Mouse (Mus musculus) gastrocnemius, adult 8-10 months (tissue): ENCODE measurements at regions not wholly inside any gene's neighbourhood (a gene's known extent, or its start where the extent isn't known, plus 50 kb on each side); places are given as distances from the start of the nearest gene placed in this dataset.

Experiments
- DNase-seq, 2 experiments: peaks; one replicate each; pipeline ENCODE4 v3.0.0; 2022; ENCODE audit warnings: low spot score in 2 of 2

DNA sequence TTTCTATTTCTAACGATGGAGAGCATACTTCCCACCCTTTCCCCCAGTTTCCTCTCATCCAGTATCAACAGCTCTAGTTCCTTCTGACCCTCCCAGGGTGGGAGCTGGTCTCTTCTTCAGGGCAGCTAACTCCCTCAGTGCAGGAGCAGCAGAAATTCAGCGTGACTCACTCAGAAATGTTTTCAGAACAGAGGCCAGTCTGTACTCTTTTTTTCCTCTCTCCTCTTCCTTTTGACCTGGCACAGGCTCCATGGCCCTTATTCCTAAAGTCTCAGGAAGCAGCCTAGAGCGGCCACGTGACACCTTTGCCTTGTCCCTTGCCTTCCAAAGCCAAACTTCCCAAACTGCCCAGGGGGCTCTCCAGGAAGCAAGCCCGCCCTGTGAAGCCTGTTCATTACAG, 55.4 kb downstream of the Pja1 start:
- DNase-seq = no peak

DNA sequence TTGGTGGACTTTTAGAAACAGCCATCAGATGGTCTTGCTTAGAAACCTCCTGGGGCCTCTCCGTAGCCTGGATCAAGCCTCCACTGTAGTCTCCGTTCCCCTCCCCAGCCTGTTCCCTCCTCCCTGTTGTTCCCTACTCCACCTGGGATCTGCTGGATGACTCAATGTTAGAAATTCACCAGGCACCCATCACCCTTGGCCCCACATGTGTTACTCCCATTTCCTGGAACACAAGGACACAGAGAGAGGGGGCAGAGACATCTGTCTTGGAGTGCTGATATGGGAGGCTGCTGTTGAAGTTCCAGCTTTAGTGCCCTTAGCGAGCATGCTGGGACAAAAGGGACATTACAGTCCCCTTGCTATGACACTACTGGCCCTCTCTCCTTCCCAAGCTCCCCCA, 60.1 kb downstream of the Pja1 start:
- DNase-seq = no peak

DNA sequence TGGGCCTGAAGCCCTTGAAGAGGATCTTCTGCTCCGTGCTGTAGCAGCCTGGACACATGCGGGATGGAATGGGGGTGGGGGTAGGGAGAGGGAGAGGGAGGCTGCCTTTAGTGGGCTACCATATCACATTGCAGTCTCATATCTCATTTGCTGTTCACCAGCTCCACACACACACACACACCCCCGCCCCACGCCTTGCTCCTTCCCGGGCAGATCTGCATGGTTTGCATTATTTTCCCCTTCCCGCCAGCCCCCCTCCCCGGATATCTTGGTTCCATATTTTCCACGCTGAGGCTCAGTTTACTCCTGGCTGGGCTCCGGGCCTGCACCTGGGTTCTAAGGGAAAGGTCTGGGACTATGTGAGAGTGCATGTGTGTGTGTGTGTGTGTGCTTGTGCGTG, 61.2 kb downstream of the Pja1 start:
- no peak for DNase-seq

DNA sequence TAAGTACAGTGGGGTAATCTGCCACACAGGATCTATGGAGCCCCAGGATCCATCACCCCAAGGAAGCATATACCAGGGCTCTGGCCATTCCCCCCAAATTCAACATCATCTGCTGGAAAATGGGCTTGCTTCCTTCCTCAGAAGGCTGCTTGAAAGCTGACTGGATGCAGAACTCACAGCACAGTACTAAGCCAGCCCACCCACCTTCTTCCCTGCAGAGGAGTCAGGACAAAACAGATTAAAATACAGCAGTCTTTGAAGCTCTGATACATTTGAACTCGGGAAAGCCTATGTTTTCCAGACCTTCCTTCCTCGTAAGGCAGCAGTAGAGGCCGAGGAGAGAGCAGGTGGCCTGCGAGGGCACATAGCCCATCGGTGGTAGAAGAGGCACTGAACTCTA, 61.7 kb downstream of the Pja1 start:
- DNase-seq = no peak

DNA sequence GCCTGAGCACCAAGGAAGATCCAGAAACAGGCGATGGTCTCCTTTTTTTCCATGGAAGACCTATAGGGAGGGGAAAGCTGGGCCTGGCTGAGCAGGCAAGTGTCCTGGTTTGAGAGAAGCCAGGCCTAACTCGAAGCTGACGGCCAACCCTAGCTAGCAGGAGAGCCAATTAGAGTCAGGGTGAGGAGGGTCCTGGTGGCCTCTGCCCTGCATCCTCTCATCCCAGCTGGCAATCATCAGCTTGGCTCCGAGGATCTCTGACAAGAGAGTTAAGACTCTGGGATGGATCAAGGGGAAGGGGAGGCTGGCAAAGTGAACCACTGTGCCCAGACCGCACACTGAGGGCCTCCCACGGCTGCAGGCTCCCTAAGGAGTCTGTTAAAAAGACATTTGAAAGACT, 62.3 kb downstream of the Pja1 start:
- DNase-seq = no peak

DNA sequence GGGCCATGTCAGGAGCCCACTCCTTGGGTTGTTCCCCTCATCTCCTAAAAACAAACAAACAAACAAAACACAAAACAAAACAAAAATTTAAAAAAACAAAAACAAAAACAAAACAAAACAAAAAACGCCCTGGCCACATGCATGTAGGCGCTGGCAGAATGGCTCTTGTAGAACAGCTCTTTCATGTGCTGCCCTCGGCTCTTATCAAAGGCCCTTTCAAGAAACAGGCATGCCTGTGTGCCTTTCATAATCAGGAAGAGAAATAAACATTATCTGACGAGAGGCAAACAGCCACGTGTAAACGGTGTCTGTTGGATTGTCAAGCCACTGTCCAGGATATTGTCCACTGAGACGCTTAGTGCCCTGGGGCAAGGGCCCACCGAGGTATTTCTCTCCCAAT, 65.2 kb downstream of the Pja1 start:
- DNase-seq = no peak

DNA sequence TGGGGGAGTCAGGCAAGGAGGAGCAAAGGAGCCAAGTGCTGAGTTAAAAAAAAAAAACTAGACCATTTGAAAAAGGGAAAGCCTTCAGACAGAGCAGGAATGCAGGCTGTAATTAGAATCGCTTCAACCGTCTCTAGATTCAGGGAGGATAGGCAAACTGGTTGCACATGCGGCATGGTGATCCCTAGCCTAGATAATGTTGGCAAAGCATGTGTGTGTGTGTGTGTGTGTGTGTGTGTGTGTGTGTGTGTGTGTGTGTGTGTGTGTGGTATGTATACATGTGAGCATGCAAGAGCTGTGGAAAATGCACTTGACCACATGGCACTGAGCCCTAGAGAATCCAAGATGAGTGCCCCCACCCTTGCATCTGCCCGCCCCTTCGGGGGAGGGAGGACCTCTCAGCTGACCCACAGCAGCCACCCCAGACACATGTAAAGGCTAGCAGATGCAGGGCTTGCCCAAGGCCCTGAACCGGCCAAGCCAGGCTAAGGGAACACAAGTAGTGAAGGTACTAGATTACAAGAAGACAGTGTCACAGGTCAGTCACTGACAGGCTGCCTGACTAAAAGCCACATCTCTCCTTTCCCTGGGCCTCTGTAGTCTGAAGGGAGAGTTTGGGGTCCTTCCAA, 67.4 kb downstream of the Pja1 start:
- DNase-seq = no peak

DNA sequence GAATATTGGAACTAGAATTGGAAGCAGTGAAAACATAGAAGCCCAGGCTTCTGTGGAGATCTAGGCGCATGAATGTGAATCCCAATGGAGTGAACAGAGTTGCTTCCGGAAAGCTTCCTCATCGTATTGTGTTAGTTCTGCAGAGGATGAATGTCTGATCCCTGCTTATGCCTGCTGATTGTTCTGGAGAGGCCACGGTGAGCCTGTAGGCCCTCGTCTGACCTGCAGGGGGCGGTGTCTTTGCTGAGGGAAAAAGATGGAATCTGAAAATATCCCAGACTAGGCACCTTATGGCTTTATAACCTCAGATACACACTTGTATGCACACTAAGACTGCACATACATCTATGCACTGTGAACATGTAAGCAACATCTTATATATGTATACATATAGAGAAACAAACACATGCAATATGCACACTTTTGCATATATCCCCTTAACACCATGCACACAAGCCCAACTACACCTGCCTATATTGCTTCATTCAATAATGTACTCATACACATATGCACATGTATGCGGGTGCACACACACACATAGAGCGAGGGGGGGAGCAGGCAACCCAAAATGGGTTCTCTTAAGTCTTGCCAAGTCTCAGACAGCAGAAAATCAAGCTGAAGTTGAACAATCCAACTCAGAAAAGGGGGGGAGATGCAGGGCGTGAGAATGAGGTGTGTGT, 68.1 kb downstream of the Pja1 start:
- DNase-seq = no peak

DNA sequence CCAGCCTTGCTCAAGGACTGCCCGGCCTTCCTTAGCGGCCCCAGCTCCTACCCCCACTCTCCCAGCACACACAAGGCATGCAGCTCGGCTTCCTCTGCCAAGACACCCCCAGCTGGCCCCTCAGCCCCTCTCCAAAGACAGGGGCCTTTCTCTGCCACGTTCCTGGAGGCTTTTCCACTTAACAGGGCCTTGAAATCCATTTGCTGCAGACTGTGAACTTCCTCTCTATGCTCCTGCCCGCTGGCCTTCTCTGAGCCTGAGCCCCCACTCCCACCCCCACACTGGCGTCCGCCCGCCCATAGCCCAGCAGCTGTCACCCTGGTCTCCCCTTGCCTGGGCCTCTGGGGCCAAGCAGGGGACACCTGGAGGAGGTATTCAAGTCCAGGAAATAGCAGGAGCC, 73.7 kb downstream of the Pja1 start:
- DNase-seq = no peak

DNA sequence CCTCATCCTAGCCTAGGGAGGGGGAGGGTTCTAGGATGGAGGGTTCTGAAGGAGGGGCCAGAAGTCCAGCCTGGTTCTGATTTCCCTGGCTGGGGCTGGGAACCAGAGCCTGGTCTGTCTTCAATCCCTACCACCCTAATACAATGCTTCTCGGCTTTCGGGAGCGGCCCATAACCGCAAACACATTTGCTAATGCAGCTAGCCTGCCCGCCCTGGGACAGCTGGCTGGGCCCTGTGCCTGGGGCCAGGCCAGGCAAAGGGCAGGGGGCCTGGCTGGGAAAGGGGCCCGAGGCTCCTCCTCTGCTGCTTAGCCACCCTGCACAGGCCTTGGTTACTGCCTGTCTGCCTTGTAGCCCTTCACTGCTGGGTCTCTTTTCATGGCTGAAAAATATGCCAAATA, 74.9 kb downstream of the Pja1 start:
- no peak for DNase-seq

DNA sequence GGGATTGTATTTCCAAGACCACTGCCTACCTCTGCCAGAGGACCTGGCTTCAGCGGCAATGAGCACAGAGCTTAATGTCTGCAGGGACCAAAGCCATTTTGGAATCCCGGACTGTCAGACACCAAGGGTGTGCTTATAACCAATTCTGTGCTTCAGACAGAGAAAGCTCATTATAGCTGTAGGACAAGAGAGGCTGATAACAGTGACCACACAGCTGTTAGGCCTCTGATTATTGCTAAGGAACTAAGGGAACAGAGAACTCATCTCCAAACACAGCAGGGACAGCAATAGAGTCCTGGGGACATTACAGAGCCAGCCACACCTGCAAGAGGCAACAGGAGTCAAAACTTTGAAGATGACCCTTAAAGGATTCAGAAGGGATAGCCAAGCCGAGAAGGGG, 76.0 kb downstream of the Pja1 start:
- DNase-seq = no peak

DNA sequence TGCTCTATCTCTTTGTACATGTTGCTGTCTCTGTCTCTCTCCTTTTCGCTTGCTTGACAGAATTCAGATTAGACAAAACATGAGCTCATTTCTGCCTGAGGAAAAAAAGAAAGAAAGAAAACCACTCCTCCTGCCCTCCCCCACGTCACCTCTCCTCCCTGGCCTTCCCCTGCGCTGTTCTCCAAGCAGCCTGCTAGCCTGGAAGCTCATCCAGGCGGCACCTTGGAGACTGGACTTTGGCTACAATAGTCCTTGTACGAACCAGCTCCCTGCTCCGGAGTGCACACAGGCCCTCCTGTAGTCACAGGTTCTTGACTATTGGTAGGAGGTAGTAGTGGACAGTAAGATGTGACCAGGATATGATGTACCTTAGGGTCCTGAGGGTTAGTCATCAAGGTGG, 79.4 kb downstream of the Pja1 start:
- no peak for DNase-seq

DNA sequence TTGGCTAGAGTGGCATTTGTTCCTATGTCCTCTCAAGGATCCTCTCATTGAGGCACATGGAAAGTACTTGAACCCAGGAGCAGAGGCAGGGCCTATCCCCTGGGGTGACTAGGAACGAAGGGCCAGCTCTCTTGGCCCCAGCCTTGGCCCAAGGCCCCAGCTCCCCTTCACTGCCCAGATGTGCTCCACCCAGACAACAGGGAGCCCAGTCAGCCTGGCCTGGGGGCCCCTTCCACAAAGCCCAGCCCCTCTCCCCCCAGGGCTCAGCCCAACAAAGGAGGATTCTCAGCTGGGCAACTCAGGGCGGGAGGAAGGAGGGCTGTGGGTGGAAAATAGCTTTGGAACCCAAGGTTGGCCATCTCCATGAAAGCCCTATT, 80.6 kb downstream of the Pja1 start:
- DNase-seq = no peak

DNA sequence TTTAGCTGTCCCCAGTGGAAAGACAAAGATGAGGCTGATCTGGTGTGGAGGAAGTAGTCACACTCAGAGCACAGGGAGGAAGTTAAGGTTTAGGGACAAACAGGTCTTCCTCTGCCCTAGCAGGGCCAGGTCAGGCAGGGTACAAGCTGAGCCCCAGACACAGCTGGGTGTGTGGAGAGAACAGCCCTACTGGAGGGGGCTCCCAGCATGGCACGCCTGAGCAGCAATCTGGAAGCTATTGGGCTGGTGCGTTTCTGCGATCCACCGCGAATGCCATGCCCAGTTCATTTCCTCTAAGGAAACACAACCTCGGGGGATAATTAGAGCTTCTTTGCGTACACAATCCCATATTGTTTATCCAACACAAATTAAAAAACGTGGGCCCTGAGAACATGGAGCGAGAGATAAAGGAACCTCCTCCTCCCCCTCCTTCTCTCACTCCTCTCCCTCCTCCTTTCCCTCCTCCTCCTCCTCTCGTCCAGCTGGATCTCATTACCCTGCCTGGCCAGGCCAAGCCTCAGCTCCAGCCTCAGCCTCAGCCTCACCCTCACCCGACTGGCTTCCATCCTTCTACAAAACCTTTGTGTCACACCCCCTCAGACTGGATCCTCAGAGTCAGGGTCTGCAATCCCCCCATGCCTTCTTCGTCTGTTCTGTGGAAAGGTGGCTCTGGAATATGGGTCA, 81.2 kb downstream of the Pja1 start:
- no peak for DNase-seq

DNA sequence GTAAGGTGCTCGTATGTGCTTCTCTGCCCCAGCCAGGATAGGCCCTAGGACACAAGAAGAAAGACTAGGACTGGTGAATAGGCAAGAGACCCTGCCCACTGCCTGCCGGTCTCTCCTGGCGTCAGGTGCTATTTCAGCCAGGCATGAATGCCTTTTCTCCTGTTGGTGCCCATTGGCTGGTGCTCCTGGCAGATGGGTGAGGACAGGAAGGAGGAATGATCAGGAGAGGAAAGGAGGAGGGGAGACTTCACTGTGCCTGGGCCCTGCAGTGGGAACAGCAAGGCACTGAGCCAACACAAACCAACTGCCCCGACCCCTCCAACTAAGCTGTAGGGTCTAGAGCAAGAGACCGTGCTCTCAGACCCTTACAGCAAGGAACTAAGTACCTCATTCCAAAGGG, 100.4 kb downstream of the Pja1 start:
- DNase-seq = peak in 1 of 2 experiments; percentile 1

DNA sequence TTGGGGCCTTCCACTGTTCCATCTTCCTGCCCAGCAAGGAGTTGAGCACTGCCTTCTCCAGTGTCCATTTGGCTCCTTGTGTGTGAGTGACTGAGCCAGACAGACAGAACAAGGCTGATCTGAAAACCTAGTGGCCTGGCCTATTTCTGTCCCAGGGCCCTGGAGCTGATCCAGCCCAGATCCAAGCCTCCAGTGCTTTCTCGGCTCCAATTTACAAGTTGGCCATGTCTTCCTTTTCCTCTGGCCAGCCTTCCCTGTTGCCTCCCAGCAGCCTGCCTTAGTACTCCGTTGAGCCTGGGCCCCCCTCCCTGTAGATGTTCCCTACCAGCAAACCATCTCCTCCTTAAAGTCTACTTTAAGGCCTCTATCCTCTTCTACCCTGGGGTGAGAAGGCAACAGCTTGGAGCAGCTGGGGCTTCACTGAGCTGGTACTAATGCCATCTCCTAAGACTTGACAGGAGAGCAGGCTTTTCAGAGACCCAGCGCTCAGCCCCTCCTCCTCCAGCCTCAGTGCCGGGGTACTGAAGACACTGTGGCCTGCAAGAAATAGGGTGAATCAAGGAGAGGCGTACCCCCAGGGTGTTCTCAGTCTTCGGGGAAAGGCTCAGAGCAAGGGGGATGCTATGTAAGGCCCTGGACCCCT, 101.7 kb downstream of the Pja1 start:
- peak; percentile 53 to 71 for DNase-seq

DNA sequence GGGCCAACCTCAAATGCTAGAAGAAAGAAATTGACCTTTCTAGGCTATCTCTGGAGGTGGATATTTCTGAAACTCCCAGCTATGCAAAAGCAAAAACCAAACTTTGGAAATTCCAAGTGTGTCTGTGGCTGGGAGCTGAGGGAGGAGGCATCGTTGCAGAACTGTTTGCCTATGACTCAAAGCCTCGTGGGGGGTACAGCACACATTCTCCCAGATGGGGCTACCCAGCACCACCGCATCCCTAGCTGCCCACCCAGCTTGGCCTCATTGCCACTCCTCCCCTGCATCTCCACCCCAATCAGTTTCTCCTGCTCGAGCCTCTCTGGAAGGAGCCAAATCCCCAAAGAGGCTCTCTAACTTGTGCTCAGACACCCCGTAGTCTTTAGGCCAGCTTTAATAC, 107.0 kb downstream of the Pja1 start:
- no peak for DNase-seq

DNA sequence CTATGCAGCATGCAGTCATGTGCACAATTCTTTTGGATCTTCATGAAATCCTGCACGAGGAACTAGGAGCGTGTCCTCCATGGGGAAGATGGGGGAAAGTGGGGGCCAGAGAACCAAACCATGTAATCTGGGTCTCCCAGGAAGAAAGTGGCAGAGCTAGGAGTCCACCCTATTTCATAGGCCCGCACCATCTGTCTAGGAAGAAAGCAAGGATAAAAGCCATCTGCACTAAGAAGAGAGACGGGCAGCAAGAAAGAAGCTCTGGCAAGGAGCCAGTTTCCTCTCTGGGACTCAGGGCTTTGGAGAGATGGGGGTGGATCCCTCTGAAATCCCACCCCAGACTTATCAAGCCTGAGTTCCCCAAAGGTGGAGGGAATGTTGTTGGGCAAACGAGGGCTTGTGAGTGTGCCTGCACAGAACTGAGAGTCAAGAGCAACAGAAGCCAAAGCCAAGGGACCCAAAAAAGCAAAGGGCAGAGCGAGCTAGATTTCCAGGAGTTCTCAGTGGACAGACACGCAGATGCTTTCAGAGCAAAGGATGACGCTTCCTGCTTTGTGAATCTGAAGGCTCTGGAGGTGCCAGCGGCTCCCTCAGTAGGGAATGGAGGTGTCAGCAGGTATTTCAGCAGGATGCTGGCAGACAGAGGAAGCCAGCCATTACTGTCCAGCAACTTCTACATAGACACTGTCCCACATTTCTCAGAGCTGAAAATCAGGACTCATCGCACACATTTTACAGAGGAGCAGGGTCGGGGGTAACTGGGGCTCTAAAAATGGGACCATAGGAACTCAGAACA, 110.8 kb downstream of the Pja1 start:
- DNase-seq = no peak

DNA sequence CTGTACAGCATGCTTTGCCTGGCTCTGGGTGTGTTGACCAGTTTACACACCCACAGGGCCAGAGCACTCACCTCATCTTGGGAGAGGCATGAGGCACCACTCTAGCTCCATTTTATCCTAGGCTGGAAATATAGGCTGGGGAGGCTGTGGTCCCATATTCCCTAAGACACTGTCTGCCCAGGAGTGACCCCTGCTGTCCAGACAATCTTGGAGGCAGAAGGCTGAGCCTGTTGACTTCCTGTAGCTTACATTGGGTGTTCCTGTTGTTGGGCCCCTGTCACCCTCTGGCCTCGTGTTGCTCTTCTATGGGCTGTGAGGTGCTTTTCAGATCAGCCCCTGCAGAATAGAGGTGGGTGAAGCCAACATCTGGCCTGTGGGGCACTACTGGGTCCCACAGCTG, 112.3 kb downstream of the Pja1 start:
- peak in 1 of 2 experiments; percentile 0 for DNase-seq

DNA sequence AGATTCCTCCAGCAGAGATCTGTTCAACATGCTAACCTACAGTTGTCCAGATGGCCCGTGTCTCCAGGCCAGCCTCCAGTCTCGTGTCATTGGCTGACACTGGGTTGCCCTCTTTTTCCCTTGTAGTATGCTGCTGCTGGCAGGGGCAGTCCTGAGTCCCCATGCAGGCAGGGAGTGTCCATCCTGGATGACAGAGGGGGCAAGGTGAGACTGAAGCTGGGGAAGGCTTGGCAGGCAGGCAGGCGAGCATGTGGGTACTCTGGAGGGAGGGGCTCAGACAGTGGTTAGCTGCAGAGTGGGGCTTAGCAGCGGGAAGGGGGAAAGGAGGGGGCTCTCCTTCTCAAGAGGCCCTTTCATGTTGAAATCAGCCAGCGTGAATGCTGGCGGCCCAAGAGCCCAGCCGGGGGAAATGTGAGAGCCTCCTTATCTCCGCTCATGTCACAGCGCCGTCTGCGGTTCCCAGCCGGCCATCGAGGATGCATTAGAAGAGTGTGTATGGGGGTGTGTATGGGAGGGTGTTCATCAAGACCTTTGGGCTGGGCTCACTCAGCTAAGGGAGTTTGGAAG, 112.9 kb downstream of the Pja1 start:
- DNase-seq = no peak

DNA sequence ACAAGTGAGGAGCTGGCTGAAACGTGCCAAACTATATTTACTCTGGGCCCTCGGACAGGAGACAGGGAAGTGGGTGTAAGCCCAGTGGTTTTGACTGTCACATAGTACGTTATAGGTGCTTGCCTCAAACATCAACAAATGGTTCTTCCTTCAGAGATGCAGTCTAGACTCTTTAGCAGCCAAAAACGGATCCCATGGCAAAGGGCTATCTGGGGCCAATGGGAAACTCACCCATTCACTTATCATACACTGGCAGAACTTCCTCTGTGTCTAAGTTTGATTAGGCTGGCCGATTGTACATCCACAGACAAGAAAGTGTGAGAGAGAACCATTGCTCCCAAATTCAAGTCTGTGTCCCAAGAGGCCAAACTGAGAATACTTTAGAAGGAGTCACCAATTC, 115.9 kb downstream of the Pja1 start:
- peak in 1 of 2 experiments; percentile 0 for DNase-seq
